Mouse (Mus musculus): Measurements from ENCODE around the gene Tspan10.

DNA sequence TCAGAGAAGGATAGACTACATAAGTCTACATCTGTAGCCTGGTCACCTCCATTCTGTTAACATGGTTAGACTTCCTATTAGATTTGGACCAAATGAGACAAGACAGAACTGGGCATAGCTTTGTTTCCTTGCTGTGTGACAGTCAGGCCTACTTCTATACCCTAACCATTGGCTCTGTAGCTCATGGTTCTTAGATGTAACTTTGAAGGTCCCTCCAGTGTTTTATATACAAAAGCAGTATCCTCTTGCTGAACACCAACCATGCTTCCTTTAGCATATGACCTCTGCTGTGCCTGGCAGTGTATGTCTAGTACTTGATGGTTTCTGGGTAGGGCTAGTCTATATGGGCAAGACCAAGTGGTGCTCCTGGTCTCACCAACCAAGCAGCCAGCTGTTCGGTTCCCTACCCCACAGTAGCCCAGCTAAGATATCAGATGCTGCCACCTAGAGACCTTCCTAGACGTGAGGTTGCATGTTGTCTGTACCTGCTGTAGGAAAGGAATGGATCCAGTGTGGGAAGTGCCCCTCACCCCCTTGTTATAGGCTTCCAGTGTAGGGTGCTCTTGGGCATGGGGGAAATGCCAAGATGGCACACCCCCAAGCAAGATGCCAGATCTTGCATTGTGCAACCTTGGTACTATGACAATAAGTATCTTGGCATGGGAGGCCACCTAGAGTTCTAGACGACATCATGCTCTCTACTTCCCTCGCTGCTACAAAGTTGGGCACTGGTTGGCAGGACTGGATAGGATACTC lies 48.0 kb downstream of the Tspan10 start:
- TF ChIP-seq CTCF (IDR thresholded peaks at IDR 0.05; ENCODE audit: low read depth), result no peak
- TF ChIP-seq EP300 (IDR thresholded peaks at IDR 0.05; ENCODE audit: low read depth), result no peak
